Mouse (Mus musculus) gastrocnemius, postnatal 36 days (tissue): ENCODE results near the gene Hist3h2a. TPM values are rescaled to one million over a fixed set of nuclear protein-coding genes. Genes with fewer than 3 reads are reported as not detected.
A peak's percentile ranks its signal among the peaks of the same experiment; 100 is the strongest.
"Not testable (repeated sequence)": the region's sequence is repeated elsewhere in the genome, so short reads cannot be mapped to it uniquely, and the experiment has no call there.

Experiments used
- DNase-seq, 2 experiments: peaks; one replicate each; pipeline ENCODE4 v3.0.0; 2022
- intact Hi-C: fragments of 180-260 bp; cut with DNase I; formaldehyde crosslinking; loops from one replicate; pipeline ENCODE4 v1.15.1; 2025
- total RNA-seq, 2 experiments: library from RNA; stranded (reverse); gene quantifications; 2 replicates each; pipeline ENCODE4 v1.2.3; 2021

The Hist3h2a gene
- total RNA-seq, 2 experiments from 2014 or later: 9.5 to 10.5 TPM

- DNase-seq: no peak
- intact Hi-C loops: no loop called here
Measured at GRCm38 (mm10) chr11:58947306-58947705, 7.2 kb upstream of the Hist3h2a start.

- intact Hi-C loops: no loop called here
- DNase-seq: no peak
Measured at GRCm38 (mm10) chr11:58947798-58948528, 6.5 kb upstream of the Hist3h2a start.

DNA sequence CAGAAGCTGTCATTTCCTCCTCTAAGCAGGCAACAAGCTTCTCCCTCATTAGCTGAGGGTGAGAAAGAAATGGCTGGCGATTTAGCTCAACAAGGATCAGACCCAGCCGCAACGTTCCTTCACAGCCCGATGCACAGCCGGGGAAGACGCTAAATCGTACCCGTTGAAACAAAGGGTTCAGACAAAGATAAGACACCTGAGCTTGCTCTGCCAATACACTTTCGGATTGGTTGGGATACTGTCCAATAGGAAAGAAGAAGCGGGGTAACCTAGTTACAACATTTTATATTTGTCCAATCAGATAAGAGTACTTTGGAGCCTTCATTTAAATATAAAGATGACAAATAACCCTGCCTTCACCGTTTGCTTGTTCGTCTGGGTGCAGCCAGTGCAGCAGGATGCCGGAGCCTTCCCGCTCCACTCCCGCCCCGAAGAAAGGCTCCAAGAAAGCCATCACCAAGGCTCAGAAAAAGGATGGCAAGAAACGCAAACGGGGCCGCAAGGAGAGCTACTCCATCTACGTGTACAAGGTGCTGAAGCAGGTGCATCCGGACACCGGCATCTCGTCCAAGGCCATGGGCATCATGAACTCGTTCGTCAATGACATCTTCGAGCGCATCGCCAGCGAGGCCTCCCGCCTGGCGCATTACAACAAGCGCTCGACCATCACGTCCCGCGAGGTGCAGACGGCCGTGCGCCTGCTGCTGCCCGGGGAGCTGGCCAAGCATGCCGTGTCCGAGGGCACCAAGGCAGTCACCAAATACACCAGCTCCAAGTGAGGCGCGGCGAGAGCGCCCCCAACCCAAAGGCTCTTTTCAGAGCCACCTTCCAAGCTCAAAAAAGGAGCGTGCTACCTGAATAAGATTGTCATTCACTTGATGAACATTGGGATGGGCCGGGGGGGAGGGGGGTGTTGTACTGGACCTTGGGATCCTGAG lies 5.7 kb upstream of the Hist3h2a start, which contains the start of gene Hist3h2ba:
TSS of gene Hist3h2ba (plus strand) at position 379 of the 938 bp plus-strand sequence.
- DNase-seq: no peak
- intact Hi-C loops: no loop called here

GRCm38 (mm10) chr11:58949480-58950431 lies 4.7 kb upstream of the Hist3h2a start:
- intact Hi-C loops: no loop called here
- no peak for DNase-seq

DNA sequence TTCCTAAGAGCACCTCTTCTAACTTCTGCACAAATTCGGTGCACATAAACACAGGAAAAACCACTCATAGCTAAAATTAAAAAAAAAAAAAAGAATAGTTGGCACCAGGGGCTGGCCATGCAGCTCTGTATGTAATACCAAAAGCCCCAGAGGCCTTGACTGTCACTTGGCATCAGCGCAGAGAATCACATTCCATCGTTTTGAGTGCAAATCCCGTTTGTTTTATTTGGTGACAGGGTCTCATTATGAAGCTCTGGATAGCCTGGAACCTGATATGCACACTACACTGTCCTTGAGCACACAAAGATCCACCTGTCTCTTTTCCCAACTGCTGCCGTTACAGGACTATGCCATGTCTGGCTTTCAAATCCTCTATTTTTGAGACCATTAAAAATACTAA lies 3.3 kb upstream of the Hist3h2a start:
- DNase-seq: no peak
- intact Hi-C loops: no loop called here

DNA sequence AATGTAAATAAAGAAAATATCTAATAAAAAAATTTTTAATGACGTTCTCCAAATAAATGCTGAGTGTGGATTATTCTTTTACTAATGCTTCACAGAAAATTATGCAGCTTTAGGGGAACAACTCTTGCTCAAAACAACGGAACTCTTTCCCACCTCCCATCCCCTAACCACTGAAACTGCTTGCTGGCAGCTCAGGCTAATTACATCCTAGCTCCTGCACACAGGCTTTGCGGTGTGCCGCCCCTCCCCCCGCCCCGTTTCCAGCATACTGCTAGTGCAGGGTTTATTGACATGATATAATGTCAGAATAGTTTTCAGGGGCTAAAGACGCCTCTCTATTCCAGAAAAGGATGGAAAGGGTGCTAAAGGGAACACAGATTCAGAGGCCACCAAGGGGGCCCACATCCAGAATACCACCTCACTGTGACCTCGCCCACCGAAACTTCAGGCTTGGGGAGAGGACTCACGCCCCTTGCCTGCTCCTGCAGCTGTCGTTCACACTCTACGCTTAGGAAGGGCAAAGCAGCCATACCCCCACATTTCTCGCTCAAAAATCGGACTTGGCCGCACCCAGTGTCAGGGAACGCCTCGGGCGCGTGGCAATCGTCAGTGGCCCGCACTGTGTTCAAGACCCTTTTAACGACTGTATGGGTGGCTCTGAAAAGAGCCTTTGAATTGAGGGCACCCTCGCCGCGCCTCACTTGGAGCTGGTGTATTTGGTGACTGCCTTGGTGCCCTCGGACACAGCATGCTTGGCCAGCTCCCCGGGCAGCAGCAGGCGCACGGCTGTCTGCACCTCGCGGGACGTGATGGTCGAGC lies 925 bp upstream of the Hist3h2a start:
- DNase-seq: no peak
- intact Hi-C loops: no loop called here

- intact Hi-C loops, DNase-seq: not testable (repeated sequence)
Measured at GRCm38 (mm10) chr11:58954170-58954419, 390 bp upstream of the Hist3h2a start.

- no peak for DNase-seq
- intact Hi-C loops: no loop called here
Measured at GRCm38 (mm10) chr11:58955143-58955867, 820 bp downstream of the Hist3h2a start.

- intact Hi-C loops: no loop called here
- no peak for DNase-seq
Measured at GRCm38 (mm10) chr11:58955868-58956257, 1.4 kb downstream of the Hist3h2a start.

- intact Hi-C loops: no loop called here
- DNase-seq: no peak
Measured at GRCm38 (mm10) chr11:58957226-58957914, 2.9 kb downstream of the Hist3h2a start.

DNA sequence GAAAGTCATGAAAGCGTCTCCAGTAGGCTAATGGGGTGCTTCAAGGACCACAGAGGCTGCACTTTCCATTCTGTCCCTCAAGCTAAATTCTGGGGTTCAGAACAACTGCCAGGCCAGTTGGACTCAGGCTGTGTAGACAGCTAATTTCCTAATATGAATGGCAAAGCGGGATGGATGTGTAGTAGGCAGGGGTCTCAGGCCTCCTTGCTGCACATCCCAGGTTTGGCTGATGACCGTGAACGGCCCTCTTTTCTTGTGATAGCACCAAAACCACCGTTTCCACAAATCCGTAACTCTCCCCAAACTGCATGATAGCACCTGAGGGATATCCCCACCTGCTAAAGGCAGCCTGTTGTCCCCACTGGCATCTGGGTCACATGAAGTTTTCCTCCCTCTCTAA lies 4.1 kb downstream of the Hist3h2a start:
- intact Hi-C loops: no loop called here
- DNase-seq: no peak

- DNase-seq: no peak
- intact Hi-C loops: no loop called here
Measured at GRCm38 (mm10) chr11:58959186-58959825, 4.8 kb downstream of the Hist3h2a start.

- intact Hi-C loops: no loop called here
- peak in 1 of 2 experiments; percentile 49 for DNase-seq
Measured at GRCm38 (mm10) chr11:58959921-58960465, 5.5 kb downstream of the Hist3h2a start.

- intact Hi-C loops: no loop called here
- no peak for DNase-seq
Measured at GRCm38 (mm10) chr11:58961364-58962177, 7.1 kb downstream of the Hist3h2a start.

DNA sequence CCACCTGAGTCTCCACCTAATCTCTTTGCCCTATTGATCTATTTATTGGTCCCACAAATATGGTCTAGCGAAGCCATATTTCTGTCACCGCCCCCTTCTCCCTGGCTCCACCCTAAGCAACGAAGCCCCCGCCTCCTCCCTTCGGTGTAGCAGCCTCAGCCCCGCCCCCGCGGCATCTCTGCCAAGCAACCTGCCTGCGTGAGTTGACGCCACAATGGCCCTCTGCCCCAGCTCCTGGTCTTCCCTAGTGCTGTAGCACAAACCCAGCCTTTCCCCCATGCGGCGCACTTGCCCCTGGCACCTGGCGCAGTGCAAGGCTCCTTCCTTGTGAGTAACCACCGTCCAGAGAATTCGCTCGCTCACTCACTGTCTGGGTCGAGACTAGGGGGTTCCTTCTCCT lies 9.1 kb downstream of the Hist3h2a start:
- intact Hi-C loops: no loop called here
- no peak for DNase-seq

DNA sequence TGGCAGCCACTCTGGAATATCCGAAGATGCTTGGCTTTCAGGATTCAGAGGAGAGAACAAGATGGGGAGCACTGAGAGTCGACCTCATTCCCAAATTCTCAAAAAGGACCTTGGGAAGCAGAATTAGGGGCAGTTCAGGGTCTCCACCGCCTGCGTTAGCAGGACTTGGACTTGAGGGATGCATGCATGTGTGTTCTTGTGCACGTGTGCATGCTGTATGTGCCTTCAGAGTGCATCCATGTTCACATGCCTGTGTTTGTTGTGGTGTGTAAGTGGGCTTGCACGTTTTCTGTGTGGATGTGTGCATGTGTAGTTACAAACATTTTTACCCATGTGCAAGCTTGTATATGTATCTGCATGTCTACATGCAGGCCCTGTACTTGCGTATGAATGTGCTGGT lies 9.7 kb downstream of the Hist3h2a start:
- intact Hi-C loops: no loop called here
- no peak for DNase-seq
